Mouse (Mus musculus) layer of hippocampus, postnatal 14 days (tissue): ENCODE results near the gene Nudt19. TPM values are rescaled to one million over a fixed set of nuclear protein-coding genes. Genes with fewer than 3 reads are reported as not detected.
"Not testable (repeated sequence)": the region's sequence is repeated elsewhere in the genome, so short reads cannot be mapped to it uniquely, and the experiment has no call there.

Experiments
- DNase-seq, 2 experiments: peaks; one replicate each; pipeline ENCODE4 v3.0.0; 2021 to 2022; ENCODE audit warnings: low spot score in 2 of 2, mixed read lengths in 1 of 2
- total RNA-seq, 2 experiments: library from RNA; stranded (reverse); gene quantifications; 2 replicates each; pipeline ENCODE4 v1.2.3; 2021

The Nudt19 gene
- total RNA-seq, 2 experiments from 2014 or later: 72.3 to 72.4 TPM

DNA sequence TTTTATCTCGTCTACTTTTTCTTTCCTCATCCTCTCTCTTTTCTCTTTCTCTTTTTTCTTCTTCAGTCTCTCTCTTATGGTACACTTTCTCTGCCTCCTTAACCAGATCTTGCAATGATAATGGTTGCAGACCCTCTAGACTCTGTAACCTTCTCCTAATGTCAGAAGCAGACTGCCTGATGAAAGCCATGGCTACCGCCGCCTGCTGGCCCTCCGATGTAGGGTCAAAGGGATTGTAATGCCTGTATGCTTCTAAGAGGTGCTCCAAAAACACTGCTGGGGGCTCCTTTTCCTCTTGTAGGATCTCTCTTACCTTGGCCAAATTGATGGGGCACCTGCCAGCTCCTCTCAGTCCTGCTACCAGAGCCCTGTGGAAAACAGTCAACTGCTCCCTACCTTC is 13.6 kb upstream of the Nudt19 start:
- DNase-seq: not testable (repeated sequence)

DNA sequence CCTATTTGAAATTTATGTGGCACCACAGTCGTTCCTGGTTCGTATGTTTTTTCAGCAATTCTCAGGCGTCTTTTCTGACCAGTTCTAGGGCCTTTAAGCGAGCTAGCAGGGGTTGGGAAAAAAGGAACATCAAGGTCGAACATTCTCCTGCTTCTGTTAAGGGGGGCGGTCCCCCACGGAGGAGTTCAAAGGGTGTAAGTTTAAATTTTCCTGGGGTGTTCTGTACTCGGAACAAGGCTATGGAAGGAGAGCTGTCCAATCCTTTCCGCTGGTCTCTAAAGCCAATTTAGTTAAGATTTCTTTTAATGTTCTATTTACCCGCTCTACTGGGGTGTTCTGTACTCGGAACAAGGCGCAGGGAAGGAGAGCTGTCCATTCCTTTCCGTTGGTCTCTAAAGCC is 9.9 kb upstream of the Nudt19 start:
- not testable (repeated sequence) for DNase-seq

GRCm38 (mm10) chr7:35564872-35565271 is 8.8 kb upstream of the Nudt19 start:
- not testable (repeated sequence) for DNase-seq

- DNase-seq: no peak
Measured at GRCm38 (mm10) chr7:35564067-35564865, 8.2 kb upstream of the Nudt19 start.

GRCm38 (mm10) chr7:35563071-35563470 is 7.0 kb upstream of the Nudt19 start:
- no peak for DNase-seq

- no peak for DNase-seq
Measured at GRCm38 (mm10) chr7:35559838-35560237, 3.7 kb upstream of the Nudt19 start.

DNA sequence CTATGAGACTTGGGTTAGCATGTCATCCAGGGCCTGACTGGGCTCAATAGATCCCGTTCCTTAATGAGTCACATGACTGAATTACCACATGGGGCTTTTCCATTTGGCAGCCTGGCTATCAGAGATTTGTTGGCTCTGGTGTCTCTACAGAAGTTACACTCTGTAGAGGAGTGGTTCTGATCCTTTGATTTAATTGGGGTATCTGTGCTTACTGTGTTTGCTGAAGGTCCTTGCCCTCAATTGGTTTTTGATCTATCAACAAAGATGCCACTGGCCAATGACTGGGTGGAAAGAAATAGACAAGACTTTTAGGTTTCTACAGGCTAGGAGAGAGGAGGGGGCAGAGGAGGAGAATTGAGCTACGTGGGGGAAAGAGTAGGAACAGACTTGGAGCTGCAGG is 2.6 kb upstream of the Nudt19 start:
- DNase-seq: no peak

DNA sequence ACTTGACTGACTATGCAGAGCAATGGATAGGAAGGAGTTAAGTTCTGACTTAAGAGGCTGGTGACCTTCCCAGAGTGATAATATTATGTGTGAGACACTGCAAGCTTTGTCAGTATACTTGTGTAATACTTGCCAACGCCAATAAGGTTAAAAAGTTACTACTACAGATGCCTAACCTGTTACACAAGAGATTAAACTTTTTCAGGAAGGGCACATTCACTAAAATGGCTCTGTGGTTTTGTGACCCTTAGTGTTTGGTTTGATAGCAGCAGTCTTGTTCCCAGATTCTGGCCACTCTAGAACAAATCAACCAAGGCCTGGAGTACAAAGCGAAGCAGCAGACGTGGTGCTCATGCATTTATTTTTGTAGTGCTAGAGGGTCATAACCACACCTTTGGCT is 1.5 kb upstream of the Nudt19 start:
- no peak for DNase-seq

- DNase-seq: no peak
Measured at GRCm38 (mm10) chr7:35556905-35557304, 801 bp upstream of the Nudt19 start.

- peak; percentile 92 for DNase-seq
Measured at GRCm38 (mm10) chr7:35555224-35556204, 590 bp downstream of the Nudt19 start.

GRCm38 (mm10) chr7:35554605-35555175 is 1.4 kb downstream of the Nudt19 start:
- peak; percentile 21 to 45 for DNase-seq

- peak in 1 of 2 experiments; percentile 34 for DNase-seq
Measured at GRCm38 (mm10) chr7:35553751-35554604, 2.1 kb downstream of the Nudt19 start.

GRCm38 (mm10) chr7:35545881-35546280 is 10.2 kb downstream of the Nudt19 start:
- peak; percentile 52 to 75 for DNase-seq

DNA sequence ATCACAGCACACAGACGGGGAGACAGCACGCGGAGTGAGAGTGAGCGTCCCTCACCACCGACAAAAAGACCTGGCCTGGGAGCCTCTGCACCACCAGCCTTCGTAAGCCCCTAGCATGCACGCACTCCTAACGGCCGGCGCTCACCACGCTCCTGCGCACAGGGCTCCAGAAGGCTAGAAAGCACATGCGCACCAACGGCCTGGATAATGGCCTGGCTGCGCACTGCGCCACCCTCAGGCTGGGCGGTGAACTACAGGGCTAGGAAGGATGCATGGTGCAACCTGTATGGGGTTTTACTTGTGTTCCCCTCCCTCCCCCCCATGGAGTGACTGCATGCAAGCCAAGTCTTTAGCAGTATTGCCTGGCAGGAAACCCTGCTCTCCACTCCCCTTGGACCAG is 18.5 kb downstream of the Nudt19 start, which contains the start of gene Tdrd12:
TSS of gene Tdrd12 (minus strand) at position 184 of the 400 bp plus-strand sequence.
- DNase-seq: no peak

DNA sequence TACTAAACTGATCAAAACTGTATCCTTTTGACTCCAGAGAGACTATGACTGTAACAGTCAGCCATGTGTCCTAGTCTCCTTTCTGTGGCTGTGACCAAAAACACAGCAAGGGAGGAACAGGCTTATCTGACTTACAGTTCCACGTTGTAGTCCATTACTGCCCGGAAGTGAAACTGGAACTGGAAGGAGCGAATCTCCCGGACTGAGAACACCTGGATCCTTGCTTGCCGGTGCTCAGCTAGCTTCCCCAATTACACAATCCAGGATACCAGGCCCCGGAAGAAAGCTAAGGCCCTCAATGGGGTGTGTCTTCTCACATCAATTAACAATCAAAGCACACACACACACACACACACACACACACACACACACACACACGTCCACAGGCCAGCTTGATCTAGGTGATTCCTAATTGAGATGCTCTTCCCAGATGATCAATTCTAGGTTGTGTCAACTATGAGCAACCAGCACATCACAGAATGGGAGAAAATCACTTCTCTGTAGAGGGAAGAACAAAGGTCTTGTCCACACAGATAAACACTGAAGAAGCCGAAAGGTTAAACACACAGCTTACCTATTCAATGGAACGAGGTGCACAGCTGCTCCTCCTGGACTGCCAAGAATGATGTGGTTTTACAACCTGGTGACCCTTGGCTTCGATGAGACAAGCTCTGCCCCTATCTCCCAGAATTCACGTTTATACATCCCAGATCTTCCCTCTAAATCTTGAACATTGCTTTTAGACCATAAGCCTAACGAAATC is 20.2 kb downstream of the Nudt19 start:
- DNase-seq: no peak

GRCm38 (mm10) chr7:35530544-35530943 is 25.6 kb downstream of the Nudt19 start:
- not testable (repeated sequence) for DNase-seq

GRCm38 (mm10) chr7:35530026-35530425 is 26.1 kb downstream of the Nudt19 start:
- DNase-seq: no peak

DNA sequence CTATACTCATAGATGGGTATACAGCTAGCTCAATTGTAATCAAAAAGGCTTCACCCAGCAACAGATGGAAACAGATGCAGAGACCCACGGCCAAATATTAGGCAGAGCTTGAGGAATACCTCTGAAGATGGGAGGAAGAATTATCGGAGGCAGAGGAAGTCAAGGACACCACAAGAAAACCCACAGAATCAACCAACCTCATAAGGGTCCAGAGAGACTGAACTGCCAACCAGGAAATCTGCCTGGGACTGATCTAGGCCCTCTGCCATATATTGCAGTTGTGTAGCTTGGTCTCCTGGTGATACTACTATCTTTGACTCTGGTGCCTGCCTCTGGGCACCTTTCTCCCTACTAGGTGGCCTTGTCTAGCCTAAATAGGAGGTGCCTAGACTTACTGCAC is 29.3 kb downstream of the Nudt19 start:
- no peak for DNase-seq

GRCm38 (mm10) chr7:35501995-35502394 is 54.1 kb downstream of the Nudt19 start:
- no peak for DNase-seq

DNA sequence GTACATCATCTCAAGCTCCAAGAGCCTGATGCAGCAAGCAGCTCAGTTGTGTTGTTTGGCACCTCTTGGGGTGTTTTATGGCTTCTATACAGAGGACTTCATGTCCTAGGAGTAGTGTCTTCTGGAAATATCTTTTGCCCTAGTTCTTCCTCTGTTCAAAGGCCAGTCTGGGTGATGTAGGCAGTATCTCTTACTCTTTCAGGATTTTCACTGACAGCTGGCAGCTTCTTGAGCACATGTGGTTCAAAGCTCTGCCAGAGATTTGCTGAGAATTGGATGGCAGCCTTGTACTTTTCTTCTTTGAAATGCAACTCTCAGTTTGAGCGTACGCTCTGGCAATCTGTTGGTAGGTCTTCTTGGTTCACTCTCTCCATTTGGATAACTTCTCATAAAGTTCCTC is 58.6 kb downstream of the Nudt19 start:
- no peak for DNase-seq
